Mouse (Mus musculus): ENCODE data around the gene Pald1. TPM values are rescaled to one million over a fixed set of nuclear protein-coding genes. Genes with fewer than 3 reads are reported as not detected.

Pald1 gene
- 29.9 and 35.3 TPM in 2 replicates for polyA plus RNA-seq (2016; fragmentation: Nextera tagmentation; extraction: Ambion mirVana)

DNA sequence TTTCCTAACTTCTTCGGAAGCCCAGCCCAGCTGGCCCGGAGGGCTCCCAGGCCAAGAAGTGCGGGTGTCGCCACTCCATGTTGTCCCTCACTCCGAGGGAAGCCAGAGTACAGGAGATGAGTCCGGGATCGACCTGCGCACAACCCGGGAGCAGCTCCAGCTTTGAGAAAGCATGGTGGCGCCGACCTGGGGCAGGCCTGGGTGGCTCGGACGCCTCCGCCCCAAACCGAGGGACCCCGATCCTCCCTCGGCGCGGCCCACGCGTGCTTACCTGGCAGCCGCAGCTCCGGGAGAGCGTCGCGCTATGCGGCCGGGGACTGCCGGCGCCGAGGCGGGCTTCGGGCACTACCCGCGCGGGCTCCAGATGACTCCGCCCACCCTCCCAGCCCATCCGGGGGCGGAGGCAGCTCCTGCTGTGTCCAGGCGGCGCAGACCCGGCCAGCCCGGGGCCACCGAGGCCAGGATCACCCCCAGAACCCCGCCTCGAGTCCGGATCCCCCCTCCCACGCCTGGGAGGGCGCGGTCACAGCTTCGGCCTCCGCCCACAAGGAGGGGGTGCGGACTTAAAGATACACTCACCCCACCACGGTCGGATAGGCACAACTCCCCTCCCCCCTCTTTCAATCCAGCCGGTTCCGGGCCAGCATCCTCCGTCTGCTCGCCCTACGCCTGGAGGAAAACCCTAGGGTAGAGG is at the start of gene Pald1:
Gene Pald1 (minus strand): TSS at position 510 of the 694 bp plus-strand sequence.
- peak within 1 kb of the TSS; percentile 85 for H3K27ac ChIP-seq (replicated peaks)
- no peaks in the 10 kb centered on the region for H3K9me3 ChIP-seq
- H3K36me3 ChIP-seq (replicated peaks), result peaks cover 1% of the 10 kb centered on the region; the same call in 1 of the 2 replicates
- peaks cover 31% of the 10 kb centered on the region for H3K27me3 ChIP-seq (replicated peaks; ENCODE audit: low read depth, poor library complexity, severe bottlenecking)
- under 1% methylated on average over 60 of the region's 60 CpGs for WGBS
- peak within 1 kb of the TSS; percentile 76 for H3K4me3 ChIP-seq
- peaks cover 58% of the 10 kb centered on the region for H3K4me1 ChIP-seq
- DNase-seq (ENCODE audit: low spot score), result peak; percentile 91

- Histone ChIP-seq H3K27me3 (replicated peaks; ENCODE audit: low read depth, poor library complexity, severe bottlenecking) (no peaks in the 10 kb centered on the region), H3K4me3 (no peak overlapping the region), H3K27ac (replicated peaks) (no peak overlapping the region), H3K4me1 (no peaks in the 10 kb centered on the region), H3K36me3 (replicated peaks) (peaks cover 82% of the 10 kb centered on the region), H3K9me3 (no peaks in the 10 kb centered on the region)
- 93% methylated on average over 9 of the region's 9 CpGs for WGBS
- no peak for DNase-seq (ENCODE audit: low spot score)
These were observed 48.0 kb upstream of the Pald1 start for GRCm38 (mm10) chr10:61431375-61431774.

DNA sequence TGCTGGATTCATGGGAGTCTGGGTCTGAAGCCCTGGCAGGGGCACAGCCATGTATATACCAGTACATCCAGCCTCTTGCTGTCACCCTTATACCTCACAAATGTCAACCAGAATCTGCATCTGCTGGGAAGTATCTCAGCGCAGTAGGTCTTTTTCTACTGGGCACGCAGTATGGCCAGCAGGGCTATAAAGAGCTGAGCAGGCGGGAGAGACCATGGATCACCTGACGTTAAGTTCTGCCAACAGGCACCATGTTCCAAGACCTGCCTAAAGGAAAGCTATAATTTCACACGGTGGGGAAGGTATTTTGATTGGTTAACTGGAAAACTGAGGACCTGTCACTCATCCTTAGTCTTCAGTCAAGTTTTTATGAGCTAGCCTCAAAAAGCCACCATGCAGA is 45.7 kb upstream of the Pald1 start:
- H3K27ac ChIP-seq (replicated peaks), result no peak overlapping the region
- peaks cover 59% of the 10 kb centered on the region for H3K36me3 ChIP-seq (replicated peaks)
- H3K4me3 ChIP-seq, result no peak overlapping the region
- H3K27me3 ChIP-seq (replicated peaks; ENCODE audit: low read depth, poor library complexity, severe bottlenecking), result no peaks in the 10 kb centered on the region
- DNase-seq (ENCODE audit: low spot score), result no peak
- peaks cover 6% of the 10 kb centered on the region for H3K4me1 ChIP-seq
- WGBS, result 93% methylated on average over 5 of the region's 5 CpGs
- H3K9me3 ChIP-seq, result no peaks in the 10 kb centered on the region

- Histone ChIP-seq H3K4me3 (no peak overlapping the region), H3K36me3 (replicated peaks) (peaks cover 52% of the 10 kb centered on the region), H3K27ac (replicated peaks) (no peak overlapping the region), H3K9me3 (no peaks in the 10 kb centered on the region), H3K4me1 (peaks cover 9% of the 10 kb centered on the region), H3K27me3 (replicated peaks; ENCODE audit: low read depth, poor library complexity, severe bottlenecking) (no peaks in the 10 kb centered on the region)
- no peak for DNase-seq (ENCODE audit: low spot score)
- WGBS, result 71% methylated on average over 4 of the region's 4 CpGs
These were observed 45.1 kb upstream of the Pald1 start for GRCm38 (mm10) chr10:61428416-61428815.

GRCm38 (mm10) chr10:61427951-61428350 is 44.6 kb upstream of the Pald1 start:
- no peak overlapping the region for H3K4me3 ChIP-seq
- H3K9me3 ChIP-seq, result no peaks in the 10 kb centered on the region
- peaks cover 14% of the 10 kb centered on the region for H3K4me1 ChIP-seq
- no peak for DNase-seq (ENCODE audit: low spot score)
- WGBS, result 89% methylated on average over 6 of the region's 6 CpGs
- peaks cover 48% of the 10 kb centered on the region for H3K36me3 ChIP-seq (replicated peaks)
- 0 out of 2 replicates have a peak, but pooled peaks cover 4% of the 10 kb centered on the region for H3K27me3 ChIP-seq (replicated peaks; ENCODE audit: low read depth, poor library complexity, severe bottlenecking)
- H3K27ac ChIP-seq (replicated peaks), result no peak overlapping the region

- Histone ChIP-seq H3K9me3 (no peaks in the 10 kb centered on the region), H3K27ac (replicated peaks) (no peak overlapping the region), H3K27me3 (replicated peaks; ENCODE audit: low read depth, poor library complexity, severe bottlenecking) (peaks cover 7% of the 10 kb centered on the region), H3K36me3 (replicated peaks) (peaks cover 31% of the 10 kb centered on the region), H3K4me3 (no peak overlapping the region), H3K4me1 (peaks cover 15% of the 10 kb centered on the region)
- DNase-seq (ENCODE audit: low spot score), result no peak
- WGBS, result 65% methylated on average over 2 of the region's 2 CpGs
These were observed 43.0 kb upstream of the Pald1 start for GRCm38 (mm10) chr10:61426251-61426757.

DNA sequence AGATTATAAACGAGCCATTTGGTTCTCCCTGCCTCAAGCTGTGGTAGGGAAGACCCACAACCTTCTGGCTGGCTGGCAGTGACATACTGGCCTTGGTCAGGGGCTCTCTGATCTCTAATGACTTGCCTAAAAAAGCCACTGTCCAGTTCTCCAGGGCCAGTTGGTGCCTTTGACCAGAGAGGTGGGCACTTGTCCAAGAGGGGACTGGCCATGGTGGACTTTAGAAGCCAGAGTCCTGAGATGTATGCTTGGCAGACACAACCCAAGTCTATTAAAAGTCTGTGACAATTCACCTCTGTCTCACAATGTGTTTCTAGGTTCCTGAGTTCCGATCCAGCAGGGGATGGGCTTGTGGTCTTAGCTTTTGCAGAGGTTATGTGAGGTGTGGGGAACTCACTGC is 41.7 kb upstream of the Pald1 start:
- peaks cover 15% of the 10 kb centered on the region for H3K4me1 ChIP-seq
- no peak for DNase-seq (ENCODE audit: low spot score)
- H3K27me3 ChIP-seq (replicated peaks; ENCODE audit: low read depth, poor library complexity, severe bottlenecking), result peaks cover 19% of the 10 kb centered on the region
- no peaks in the 10 kb centered on the region for H3K9me3 ChIP-seq
- H3K4me3 ChIP-seq, result no peak overlapping the region
- no peak overlapping the region for H3K27ac ChIP-seq (replicated peaks)
- WGBS, result 72% methylated on average over 2 of the region's 2 CpGs
- H3K36me3 ChIP-seq (replicated peaks), result peaks cover 19% of the 10 kb centered on the region

GRCm38 (mm10) chr10:61424500-61424899 is 41.2 kb upstream of the Pald1 start:
- Histone ChIP-seq H3K27me3 (replicated peaks; ENCODE audit: low read depth, poor library complexity, severe bottlenecking) (peaks cover 25% of the 10 kb centered on the region), H3K36me3 (replicated peaks) (peaks cover 13% of the 10 kb centered on the region), H3K9me3 (no peaks in the 10 kb centered on the region), H3K4me1 (peaks cover 15% of the 10 kb centered on the region), H3K27ac (replicated peaks) (no peak overlapping the region), H3K4me3 (no peak overlapping the region)
- 44% methylated on average over 7 of the region's 7 CpGs for WGBS
- DNase-seq (ENCODE audit: low spot score), result no peak

DNA sequence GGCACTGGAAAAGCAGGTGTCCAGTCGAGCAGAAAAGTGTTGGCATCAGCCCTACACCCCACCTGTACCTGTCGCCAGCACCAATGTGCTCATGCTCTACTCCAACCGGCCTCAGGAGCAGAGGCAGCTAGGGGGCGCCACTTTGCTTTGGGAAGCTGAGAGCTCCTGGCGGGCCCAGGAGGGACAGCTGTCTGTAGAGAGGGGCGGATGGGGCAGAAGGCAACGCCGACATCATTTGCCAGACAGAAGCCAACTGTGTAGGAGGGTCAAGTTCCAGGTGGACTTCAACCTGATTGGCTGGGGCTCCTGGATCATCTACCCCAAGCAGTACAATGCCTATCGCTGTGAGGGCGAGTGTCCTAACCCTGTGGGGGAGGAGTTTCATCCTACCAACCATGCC is 40.0 kb upstream of the Pald1 start:
- Histone ChIP-seq H3K27ac (replicated peaks) (no peak overlapping the region), H3K4me3 (no peak overlapping the region), H3K36me3 (replicated peaks) (0 out of 2 replicates have a peak, but pooled peaks cover 2% of the 10 kb centered on the region), H3K4me1 (peaks cover 26% of the 10 kb centered on the region), H3K9me3 (no peaks in the 10 kb centered on the region), H3K27me3 (replicated peaks; ENCODE audit: low read depth, poor library complexity, severe bottlenecking) (peaks cover 37% of the 10 kb centered on the region)
- 39% methylated on average over 10 of the region's 10 CpGs for WGBS
- no peak for DNase-seq (ENCODE audit: low spot score)

- H3K4me3 ChIP-seq, result no peak overlapping the region
- H3K36me3 ChIP-seq (replicated peaks), result no peaks in the 10 kb centered on the region
- peaks cover 30% of the 10 kb centered on the region for H3K4me1 ChIP-seq
- WGBS, result 86% methylated on average over 12 of the region's 12 CpGs
- no peak overlapping the region for H3K27ac ChIP-seq (replicated peaks)
- peaks cover 41% of the 10 kb centered on the region for H3K27me3 ChIP-seq (replicated peaks; ENCODE audit: low read depth, poor library complexity, severe bottlenecking)
- H3K9me3 ChIP-seq, result no peaks in the 10 kb centered on the region
- no peak for DNase-seq (ENCODE audit: low spot score)
These were observed 39.5 kb upstream of the Pald1 start for GRCm38 (mm10) chr10:61422861-61423260.

DNA sequence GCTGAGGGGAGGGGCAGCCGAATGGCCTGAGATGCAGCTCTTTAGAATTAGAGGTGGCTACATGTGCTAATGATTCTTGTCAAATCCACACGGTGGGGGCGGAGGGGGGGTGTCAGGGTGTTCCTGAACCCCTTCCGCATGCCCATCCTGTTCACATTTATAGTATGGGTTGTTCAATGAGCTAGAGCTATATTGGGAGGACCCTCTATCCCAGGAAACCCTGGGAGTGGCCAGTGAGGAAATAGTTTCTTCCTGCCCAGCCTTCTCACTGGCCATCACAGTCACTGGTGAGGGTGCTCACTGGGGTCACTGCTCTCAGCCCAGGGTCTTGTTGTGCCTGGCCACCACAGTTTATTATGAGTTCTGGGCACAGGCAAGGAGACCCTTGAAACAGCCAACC is 36.7 kb upstream of the Pald1 start:
- whole genome bisulfite sequencing, result 67% methylated on average over 4 of the region's 4 CpGs
- H3K36me3 ChIP-seq (replicated peaks), result no peaks in the 10 kb centered on the region
- H3K27ac ChIP-seq (replicated peaks), result no peak overlapping the region
- H3K4me3 ChIP-seq, result no peak overlapping the region
- peaks cover 70% of the 10 kb centered on the region for H3K27me3 ChIP-seq (replicated peaks; ENCODE audit: low read depth, poor library complexity, severe bottlenecking)
- no peaks in the 10 kb centered on the region for H3K9me3 ChIP-seq
- H3K4me1 ChIP-seq, result peaks cover 32% of the 10 kb centered on the region
- no peak for DNase-seq (ENCODE audit: low spot score)

DNA sequence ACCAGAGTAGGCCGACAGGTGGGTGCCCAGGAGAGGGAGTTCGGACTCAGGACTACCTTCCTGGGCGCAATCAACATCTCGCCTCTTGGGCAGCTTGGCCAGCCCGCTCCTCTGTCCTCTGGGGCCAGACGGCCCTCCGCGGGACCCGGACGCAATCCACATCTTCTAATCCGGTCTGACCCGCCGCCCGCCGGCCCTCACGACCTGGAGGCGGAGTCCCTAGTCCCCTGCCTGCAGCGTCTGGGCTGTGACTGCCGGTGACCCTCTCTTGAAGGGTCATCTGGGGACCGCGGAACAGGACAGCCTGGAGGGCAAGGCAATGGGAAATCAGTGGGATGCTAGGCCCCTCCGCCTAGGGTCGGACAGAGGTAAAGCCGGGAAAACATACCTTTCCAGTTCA is 35.8 kb upstream of the Pald1 start:
- H3K36me3 ChIP-seq (replicated peaks), result no peaks in the 10 kb centered on the region
- H3K4me3 ChIP-seq, result peak overlapping the region; percentile 61
- H3K4me1 ChIP-seq, result peaks cover 27% of the 10 kb centered on the region
- peak; percentile 52 for DNase-seq (ENCODE audit: low spot score)
- WGBS, result 4% methylated on average over 24 of the region's 24 CpGs
- no peaks in the 10 kb centered on the region for H3K9me3 ChIP-seq
- peaks cover 74% of the 10 kb centered on the region for H3K27me3 ChIP-seq (replicated peaks; ENCODE audit: low read depth, poor library complexity, severe bottlenecking)
- H3K27ac ChIP-seq (replicated peaks), result no peak overlapping the region; the same call in 1 of the 2 replicates
